Mouse (Mus musculus) MEL (cell line): ENCODE data around the gene Rpl13a. TPM values are rescaled to one million over a fixed set of nuclear protein-coding genes. Genes with fewer than 3 reads are reported as not detected.

Experiments
- DNase-seq: peaks from one replicate; pipeline ENCODE4 v3.0.0; 2011; ENCODE audit warnings: low read depth, low spot score
- H3K27ac ChIP-seq: 2 replicates; pipeline ENCODE4 v1.5.1; 2012; ENCODE audit warnings: low read depth, mild to moderate bottlenecking, control low read depth, low read length, moderate library complexity; ENCODE audit not compliant: control insufficient read depth
- H3K27me3 ChIP-seq, 2 experiments: fragments of 150-350 bp in 1 of 2; sonication (generic) in 1 of 2; 2 replicates each; pipeline ENCODE4 v1.6.1; 2012; ENCODE audit warnings: low read length in 2 of 2, mild to moderate bottlenecking in 2 of 2, improper control_type of control experiment in 1 of 2, moderate library complexity in 1 of 2; ENCODE audit not compliant: insufficient read depth in 2 of 2, control insufficient read depth in 1 of 2
- H3K36me3 ChIP-seq, 2 experiments: 2 replicates each; pipeline ENCODE4 v1.6.1; 2012 to 2014; ENCODE audit warnings: low read length in 2 of 2, improper control_type of control experiment in 1 of 2, inconsistent platforms in 1 of 2, mild to moderate bottlenecking in 1 of 2; ENCODE audit not compliant: insufficient read depth in 2 of 2, control insufficient read depth in 1 of 2
- H3K4me1 ChIP-seq, 2 experiments: fragments of 150-350 bp in 1 of 2; sonication (generic) in 1 of 2; 2 replicates each; pipeline ENCODE4 v1.6.1; 2012; ENCODE audit warnings: low read length in 2 of 2, improper control_type of control experiment in 1 of 2, mild to moderate bottlenecking in 1 of 2; ENCODE audit not compliant: insufficient read depth in 2 of 2, control insufficient read depth in 1 of 2
- H3K4me3 ChIP-seq, 2 experiments: fragments of 150-350 bp in 1 of 2; sonication (generic) in 1 of 2; 2 replicates each; pipeline ENCODE4 v1.5.1; 2012; ENCODE audit warnings: low read depth in 2 of 2, low read length in 2 of 2, mild to moderate bottlenecking in 2 of 2, moderate library complexity in 2 of 2, control low read depth in 1 of 2, improper control_type of control experiment in 1 of 2; ENCODE audit not compliant: control insufficient read depth in 1 of 2, insufficient read depth in 1 of 2
- H3K79me2 ChIP-seq: 2 replicates; pipeline ENCODE4 v1.6.1; 2012; ENCODE audit warnings: mild to moderate bottlenecking, low read length, moderate library complexity; ENCODE audit not compliant: control insufficient read depth, poor library complexity, insufficient read depth
- H3K9ac ChIP-seq: 2 replicates; pipeline ENCODE4 v1.6.1; 2012; ENCODE audit warnings: low read depth, mild to moderate bottlenecking, control low read depth, low read length, moderate library complexity; ENCODE audit not compliant: control insufficient read depth, poor library complexity, severe bottlenecking
- H3K9me3 ChIP-seq: fragments of 150-350 bp; sonication (generic); replicated peaks from 2 replicates; pipeline ENCODE4 v1.6.1; 2012; ENCODE audit warnings: mild to moderate bottlenecking, low read length, improper control_type of control experiment, moderate library complexity; ENCODE audit not compliant: insufficient read depth
- BHLHE40 ChIP-seq: IDR thresholded peaks from 2 replicates; pipeline ENCODE4 v1.6.1; 2012; ENCODE audit warnings: low read depth, mild to moderate bottlenecking, inconsistent platforms, low read length, improper control_type of control experiment, borderline replicate concordance
- CTCF ChIP-seq, 3 experiments: IDR thresholded peaks in 2 of 3; conservative IDR thresholded peaks in 1 of 3; 2 replicates each; pipeline ENCODE4 v1.5.1; 2011 to 2012; ENCODE audit warnings: low read length in 3 of 3, low read depth in 2 of 3, mild to moderate bottlenecking in 2 of 3, improper control_type of control experiment in 1 of 3, inconsistent platforms in 1 of 3, mixed read lengths in 1 of 3, moderate library complexity in 1 of 3; ENCODE audit not compliant: control insufficient read depth in 1 of 3, insufficient read depth in 1 of 3, poor library complexity in 1 of 3, severe bottlenecking in 1 of 3
- E2F4 ChIP-seq: IDR thresholded peaks from 2 replicates; pipeline ENCODE4 v1.6.1; 2011; ENCODE audit warnings: low read depth, low read length, improper control_type of control experiment, borderline replicate concordance
- ELF1 ChIP-seq: IDR thresholded peaks from 2 replicates; pipeline ENCODE4 v1.6.1; 2014; ENCODE audit warnings: low read depth, mild to moderate bottlenecking, inconsistent platforms, low read length, improper control_type of control experiment, moderate library complexity
- EP300 ChIP-seq, 2 experiments: IDR thresholded peaks; 2 replicates each; pipeline ENCODE4 v1.6.1; 2011; ENCODE audit warnings: improper control_type of control experiment in 2 of 2, low read length in 2 of 2, low read depth in 1 of 2, mild to moderate bottlenecking in 1 of 2
- JUND ChIP-seq: IDR thresholded peaks from 2 replicates; pipeline ENCODE4 v1.6.1; 2011; ENCODE audit warnings: low read depth, mild to moderate bottlenecking, improper control_type of control experiment, low read length
- KAT2A ChIP-seq: conservative IDR thresholded peaks from 2 replicates; pipeline ENCODE4 v1.6.1; 2012; ENCODE audit warnings: low read depth, low read length, improper control_type of control experiment, inconsistent platforms
- MAX ChIP-seq: IDR thresholded peaks from 2 replicates; pipeline ENCODE4 v1.6.1; 2011; ENCODE audit warnings: low read length, improper control_type of control experiment
- MAZ ChIP-seq: IDR thresholded peaks from 2 replicates; pipeline ENCODE4 v1.6.1; 2012; ENCODE audit warnings: low read depth, mild to moderate bottlenecking, inconsistent platforms, low read length, improper control_type of control experiment
- MXI1 ChIP-seq: IDR thresholded peaks from 2 replicates; pipeline ENCODE4 v1.6.1; 2011; ENCODE audit warnings: mild to moderate bottlenecking, low read depth, low read length, improper control_type of control experiment
- MYB ChIP-seq: IDR thresholded peaks from 2 replicates; pipeline ENCODE4 v1.6.1; 2011; ENCODE audit warnings: mild to moderate bottlenecking, low read depth, low read length, improper control_type of control experiment
- MYC ChIP-seq: IDR thresholded peaks from 2 replicates; pipeline ENCODE4 v1.6.1; 2011; ENCODE audit warnings: low read depth, mild to moderate bottlenecking, low read length, improper control_type of control experiment, moderate library complexity
- POLR2AphosphoS2 ChIP-seq: IDR thresholded peaks from 2 replicates; pipeline ENCODE4 v1.6.1; 2011; ENCODE audit warnings: low read length, improper control_type of control experiment
- RAD21 ChIP-seq: IDR thresholded peaks from 2 replicates; pipeline ENCODE4 v1.6.1; 2011; ENCODE audit warnings: mild to moderate bottlenecking, low read depth, low read length, improper control_type of control experiment
- RCOR1 ChIP-seq: IDR thresholded peaks from 2 replicates; pipeline ENCODE4 v1.6.1; 2012; ENCODE audit warnings: low read depth, mild to moderate bottlenecking, inconsistent platforms, low read length, improper control_type of control experiment
- SIN3A ChIP-seq: IDR thresholded peaks from 2 replicates; pipeline ENCODE4 v1.6.1; 2012; ENCODE audit warnings: low read length, improper control_type of control experiment, inconsistent platforms
- SMC3 ChIP-seq: IDR thresholded peaks from 2 replicates; pipeline ENCODE4 v1.6.1; 2011; ENCODE audit warnings: low read depth, low read length, improper control_type of control experiment
- TAL1 ChIP-seq: IDR thresholded peaks from 2 replicates; pipeline ENCODE4 v1.6.1; 2012; ENCODE audit warnings: mild to moderate bottlenecking, inconsistent platforms, low read length, moderate library complexity, mixed read lengths
- TCF12 ChIP-seq: IDR thresholded peaks from 2 replicates; pipeline ENCODE4 v1.6.1; 2014; ENCODE audit warnings: low read depth, mild to moderate bottlenecking, inconsistent platforms, low read length, improper control_type of control experiment, moderate library complexity
- UBTF ChIP-seq: IDR thresholded peaks from 2 replicates; pipeline ENCODE4 v1.6.1; 2012; ENCODE audit warnings: low read depth, mild to moderate bottlenecking, inconsistent platforms, low read length, improper control_type of control experiment, moderate library complexity, borderline replicate concordance; ENCODE audit not compliant: insufficient read depth
- ZC3H11A ChIP-seq: IDR thresholded peaks from 2 replicates; pipeline ENCODE4 v1.6.1; 2012; ENCODE audit warnings: low read depth, mild to moderate bottlenecking, inconsistent platforms, low read length, improper control_type of control experiment
- ZKSCAN1 ChIP-seq: IDR thresholded peaks from 2 replicates; pipeline ENCODE4 v1.6.1; 2012; ENCODE audit warnings: low read depth, mild to moderate bottlenecking, inconsistent platforms, low read length, improper control_type of control experiment, moderate library complexity
- ZNF384 ChIP-seq: IDR thresholded peaks from 2 replicates; pipeline ENCODE4 v1.6.1; 2012; ENCODE audit warnings: low read depth, mild to moderate bottlenecking, inconsistent platforms, low read length, improper control_type of control experiment
- polyA plus RNA-seq, 2 experiments: library from polyadenylated mRNA; stranded (reverse) in 1 of 2; unstranded in 1 of 2; fragments of >175 nt in 1 of 2; fragments of >200 nt in 1 of 2; gene quantifications; 2 replicates each; pipeline versions ENCODE4 v1.2.1 to v1.2.4; 2012; ENCODE audit warnings: low replicate concordance in 2 of 2, low read depth in 1 of 2; ENCODE audit not compliant: insufficient read length in 2 of 2, insufficient read depth in 1 of 2, missing spikeins in 1 of 2
- total RNA-seq: library from RNA; depleted of rRNA; stranded (reverse); fragments of 300-350 nt; gene quantifications from 2 replicates; pipeline ENCODE4 v1.2.3, GENCODE M21; 2012

The Rpl13a gene
- total and polyA plus RNA-seq, 3 experiments: 2,091 to 3,727 (median 3,160) TPM

DNA sequence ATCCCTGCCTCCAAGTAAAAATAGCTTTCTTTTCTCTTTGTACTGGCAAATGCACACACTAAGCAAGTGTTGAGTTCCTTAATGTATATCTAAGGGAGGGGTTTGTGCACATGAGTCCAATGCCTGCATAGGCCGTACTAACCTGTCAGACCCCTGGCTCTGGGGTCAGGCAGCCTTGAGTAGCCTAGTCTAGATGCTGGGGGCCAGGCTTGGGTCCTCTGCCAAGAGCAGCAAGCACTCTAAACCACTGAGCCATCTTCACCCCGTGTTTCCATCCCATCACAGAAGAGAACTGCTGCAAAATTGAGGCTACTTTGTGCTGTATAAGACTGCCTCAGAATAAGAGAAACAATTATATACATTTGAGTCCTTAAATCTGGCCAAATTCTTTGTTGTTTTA, 50.7 kb downstream of the Rpl13a start:
- no peak for DNase-seq
- Histone ChIP-seq H3K27me3 (no peaks in the 10 kb centered on the region), H3K36me3 (peaks cover 0 to 2% of the 10 kb centered on the region in 2 experiments; a peak in 1 of 4 replicates), H3K9me3 (no peaks in the 10 kb centered on the region), H3K4me3 (no peak overlapping the region), H3K4me1 (peaks cover 0 to 4% of the 10 kb centered on the region in 2 experiments; a peak in 1 of 4 replicates), H3K79me2 (no peaks in the 10 kb centered on the region; the same call in 1 of the 2 replicates), H3K9ac (no peak overlapping the region)
- TF ChIP-seq E2F4 (no peak), JUND (no peak), RAD21 (no peak), MAX (no peak), CTCF (IDR thresholded peaks at IDR 0.05 in 2 of 3, conservative IDR thresholded peaks at IDR 0.05 in 1 of 3; ENCODE audit: control insufficient read depth in 1 of 3, insufficient read depth in 1 of 3, low read depth in 2 of 3, low read length in 3 of 3, poor library complexity in 1 of 3, severe bottlenecking in 1 of 3) (no peak), KAT2A (no peak), MXI1 (no peak), ZKSCAN1 (no peak), TAL1 (no peak), ZC3H11A (no peak), SMC3 (no peak), BHLHE40 (no peak), TCF12 (no peak)
- TF ChIP-seq, all 39 proteins: peak for 0
- no peak overlapping the region for H3K27ac ChIP-seq

DNA sequence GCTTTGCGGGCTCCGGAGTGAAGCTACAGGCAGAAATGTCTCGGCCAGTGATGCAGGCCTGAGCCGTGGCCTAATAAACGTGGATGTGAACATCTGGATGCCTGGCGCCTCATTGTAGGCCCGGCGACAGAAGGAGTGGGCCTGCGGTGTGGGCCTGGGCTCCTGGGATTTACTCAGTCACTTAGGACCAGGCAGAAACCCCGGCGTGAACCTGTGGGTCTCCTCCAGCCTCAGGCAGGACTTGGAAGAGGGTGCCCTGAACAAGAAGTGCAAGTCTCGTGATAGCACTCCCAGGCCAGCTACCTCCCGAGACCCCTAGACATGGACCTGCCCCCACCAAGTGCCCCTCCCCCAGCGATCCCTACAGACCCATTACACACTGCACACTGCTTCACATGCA, 51.2 kb downstream of the Rpl13a start:
- Histone ChIP-seq H3K27me3 (no peaks in the 10 kb centered on the region), H3K9ac (no peak overlapping the region), H3K9me3 (no peaks in the 10 kb centered on the region), H3K4me3 (no peak overlapping the region), H3K79me2 (no peaks in the 10 kb centered on the region; the same call in 1 of the 2 replicates), H3K36me3 (peaks cover 0 to 2% of the 10 kb centered on the region in 2 experiments; a peak in 1 of 4 replicates), H3K27ac (no peak overlapping the region), H3K4me1 (peaks cover 0 to 4% of the 10 kb centered on the region in 2 experiments; a peak in 1 of 4 replicates)
- TF ChIP-seq POLR2AphosphoS2 (no peak), MYB (no peak), RAD21 (no peak), SIN3A (no peak), MYC (no peak), UBTF (no peak), ELF1 (no peak), MXI1 (no peak), RCOR1 (no peak), ZNF384 (no peak), MAZ (no peak), EP300 (IDR thresholded peaks at IDR 0.05; ENCODE audit: low read depth in 1 of 2, low read length in 2 of 2) (no peak), CTCF (IDR thresholded peaks at IDR 0.05 in 2 of 3, conservative IDR thresholded peaks at IDR 0.05 in 1 of 3; ENCODE audit: control insufficient read depth in 1 of 3, insufficient read depth in 1 of 3, low read depth in 2 of 3, low read length in 3 of 3, poor library complexity in 1 of 3, severe bottlenecking in 1 of 3) (no peak)
- DNase-seq: no peak
